Mouse (Mus musculus) neural tube, embryonic 13.5 days (tissue): ENCODE data around the gene Rasl11a. TPM values are rescaled to one million over a fixed set of nuclear protein-coding genes. Genes with fewer than 3 reads are reported as not detected.

Experiments
- ATAC-seq: fragments of 200-750 bp; cut with Nextera tagmentation; 2 replicates; pipeline ENCODE4 v1.8.0; 2017; ENCODE audit warnings: low read depth, mild to moderate bottlenecking, moderate TSS enrichment, moderate library complexity
- H3K27ac ChIP-seq: fragments of 300-500 bp; sonication (generic); replicated peaks from 2 replicates; pipeline ENCODE4 v1.5.1; 2015; ENCODE audit warnings: moderate library complexity, mild to moderate bottlenecking, inconsistent platforms
- H3K27me3 ChIP-seq: fragments of 300-500 bp; sonication (generic); 2 replicates; pipeline ENCODE4 v1.6.1; 2015; ENCODE audit warnings: mild to moderate bottlenecking, inconsistent platforms
- H3K36me3 ChIP-seq: fragments of 300-500 bp; sonication (generic); 2 replicates; pipeline ENCODE4 v1.6.1; 2015; ENCODE audit warnings: mild to moderate bottlenecking, inconsistent platforms
- H3K4me1 ChIP-seq: fragments of 300-500 bp; sonication (generic); replicated peaks from 2 replicates; pipeline ENCODE4 v1.6.1; 2015; ENCODE audit warnings: inconsistent platforms
- H3K4me2 ChIP-seq: fragments of 300-500 bp; sonication (generic); 2 replicates; pipeline ENCODE4 v1.6.1; 2015; ENCODE audit warnings: inconsistent platforms, mild to moderate bottlenecking, moderate library complexity
- H3K4me3 ChIP-seq: fragments of 300-500 bp; sonication (generic); 2 replicates; pipeline ENCODE4 v1.5.1; 2015; ENCODE audit warnings: mild to moderate bottlenecking, inconsistent platforms
- H3K9ac ChIP-seq: fragments of 300-500 bp; sonication (generic); 2 replicates; pipeline ENCODE4 v1.6.1; 2015; ENCODE audit warnings: moderate library complexity, mild to moderate bottlenecking, inconsistent platforms
- H3K9me3 ChIP-seq: fragments of 300-500 bp; sonication (generic); 2 replicates; pipeline ENCODE4 v1.6.1; 2016; ENCODE audit warnings: inconsistent platforms
- WGBS: fragments of 180-500 bp; shearing (Covaris S2); methylation state at CpG from one replicate; pipeline ENCODE4 v1.1.7; 2015; 5-methylcytosine and 5-hydroxymethylcytosine counted together
- polyA plus RNA-seq: library from polyadenylated mRNA; unstranded; fragments of >200 nt; fragmentation: Nextera tagmentation; extraction: Ambion mirVana; gene quantifications from 2 replicates; pipeline ENCODE4 v1.2.1, GENCODE M21; 2015

The Rasl11a gene
- 23.1 and 24.9 TPM in 2 replicates for polyA plus RNA-seq

GRCm38 (mm10) chr5:146844945-146845365 is at the start of gene Rasl11a:
Gene Rasl11a (plus strand): TSS chr5:146845071.
- H3K27ac ChIP-seq: peak within 1 kb of the TSS; percentile 59
- under 1% methylated on average over 38 of the region's 40 CpGs for WGBS
- H3K36me3 ChIP-seq: no peaks in the 10 kb centered on the region
- H3K4me1 ChIP-seq: peaks cover 21% of the 10 kb centered on the region
- peak within 1 kb of the TSS; percentile 96 for H3K4me2 ChIP-seq
- H3K9me3 ChIP-seq: no peaks in the 10 kb centered on the region
- ATAC-seq: peak; percentile 91
- peak within 1 kb of the TSS; percentile 57 for H3K4me3 ChIP-seq
- H3K9ac ChIP-seq: peak within 1 kb of the TSS; percentile 76
- H3K27me3 ChIP-seq: no peaks in the 10 kb centered on the region

- no peak for ATAC-seq
- Histone ChIP-seq H3K4me1 (peaks cover 33% of the 10 kb centered on the region), H3K27ac (no peak overlapping the region), H3K36me3 (no peaks in the 10 kb centered on the region), H3K9ac (no peak overlapping the region), H3K27me3 (no peaks in the 10 kb centered on the region), H3K4me2 (no peak overlapping the region), H3K4me3 (no peak overlapping the region), H3K9me3 (no peaks in the 10 kb centered on the region)
- 76% methylated on average over 13 of the region's 13 CpGs for WGBS
Observed at GRCm38 (mm10) chr5:146795728-146796127, 49.1 kb upstream of the Rasl11a start.

GRCm38 (mm10) chr5:146798031-146798430 is 46.8 kb upstream of the Rasl11a start:
- peaks cover 9% of the 10 kb centered on the region for H3K9me3 ChIP-seq
- H3K4me3 ChIP-seq: no peak overlapping the region
- no peaks in the 10 kb centered on the region for H3K27me3 ChIP-seq
- no peak overlapping the region for H3K27ac ChIP-seq
- H3K9ac ChIP-seq: no peak overlapping the region
- H3K4me1 ChIP-seq: peaks cover 10% of the 10 kb centered on the region
- 45% methylated on average over 9 of the region's 9 CpGs for whole genome bisulfite sequencing
- no peak for ATAC-seq
- H3K36me3 ChIP-seq: no peaks in the 10 kb centered on the region
- no peak overlapping the region for H3K4me2 ChIP-seq

- no peak overlapping the region for H3K9ac ChIP-seq
- no peaks in the 10 kb centered on the region for H3K4me1 ChIP-seq
- H3K9me3 ChIP-seq: peaks cover 9% of the 10 kb centered on the region
- WGBS: 80% methylated on average over 8 of the region's 8 CpGs
- H3K27ac ChIP-seq: no peak overlapping the region
- no peaks in the 10 kb centered on the region for H3K36me3 ChIP-seq
- no peak overlapping the region for H3K4me3 ChIP-seq
- H3K27me3 ChIP-seq: no peaks in the 10 kb centered on the region
- no peak overlapping the region for H3K4me2 ChIP-seq
- no peak for ATAC-seq
Observed at GRCm38 (mm10) chr5:146806004-146806430, 38.9 kb upstream of the Rasl11a start.

GRCm38 (mm10) chr5:146809951-146810350 is 34.9 kb upstream of the Rasl11a start:
- Histone ChIP-seq H3K4me3 (no peak overlapping the region), H3K27me3 (no peaks in the 10 kb centered on the region), H3K4me1 (no peaks in the 10 kb centered on the region), H3K36me3 (no peaks in the 10 kb centered on the region), H3K27ac (no peak overlapping the region), H3K9me3 (no peaks in the 10 kb centered on the region), H3K9ac (no peak overlapping the region), H3K4me2 (no peak overlapping the region)
- WGBS: 82% methylated on average over 5 of the region's 5 CpGs
- no peak for ATAC-seq

- H3K4me3 ChIP-seq: no peak overlapping the region
- H3K4me1 ChIP-seq: no peaks in the 10 kb centered on the region
- H3K9me3 ChIP-seq: no peaks in the 10 kb centered on the region
- WGBS: 90% methylated on average over 5 of the region's 5 CpGs
- no peak overlapping the region for H3K9ac ChIP-seq
- no peaks in the 10 kb centered on the region for H3K27me3 ChIP-seq
- H3K36me3 ChIP-seq: no peaks in the 10 kb centered on the region
- H3K27ac ChIP-seq: no peak overlapping the region
- H3K4me2 ChIP-seq: no peak overlapping the region
- no peak for ATAC-seq
Observed at GRCm38 (mm10) chr5:146812866-146813265, 32.0 kb upstream of the Rasl11a start.

GRCm38 (mm10) chr5:146813421-146813820 is 31.4 kb upstream of the Rasl11a start:
- H3K4me3 ChIP-seq: no peak overlapping the region
- 85% methylated on average over 4 of the region's 4 CpGs for WGBS
- H3K9ac ChIP-seq: no peak overlapping the region
- H3K27me3 ChIP-seq: no peaks in the 10 kb centered on the region
- H3K27ac ChIP-seq: no peak overlapping the region
- H3K36me3 ChIP-seq: no peaks in the 10 kb centered on the region
- H3K4me2 ChIP-seq: no peak overlapping the region
- no peak for ATAC-seq
- H3K4me1 ChIP-seq: no peaks in the 10 kb centered on the region
- no peaks in the 10 kb centered on the region for H3K9me3 ChIP-seq

- ATAC-seq: no peak
- H3K27ac ChIP-seq: no peak overlapping the region
- peaks cover 9% of the 10 kb centered on the region for H3K4me1 ChIP-seq
- H3K36me3 ChIP-seq: no peaks in the 10 kb centered on the region
- no peak overlapping the region for H3K9ac ChIP-seq
- no peaks in the 10 kb centered on the region for H3K27me3 ChIP-seq
- H3K4me3 ChIP-seq: no peak overlapping the region
- no peak overlapping the region for H3K4me2 ChIP-seq
- H3K9me3 ChIP-seq: no peaks in the 10 kb centered on the region
- WGBS: 82% methylated on average over 4 of the region's 4 CpGs
Observed at GRCm38 (mm10) chr5:146815394-146815793, 29.5 kb upstream of the Rasl11a start.

- no peaks in the 10 kb centered on the region for H3K9me3 ChIP-seq
- H3K27ac ChIP-seq: no peak overlapping the region
- H3K4me3 ChIP-seq: no peak overlapping the region
- no peak overlapping the region for H3K9ac ChIP-seq
- ATAC-seq: no peak
- H3K27me3 ChIP-seq: no peaks in the 10 kb centered on the region
- H3K4me1 ChIP-seq: peaks cover 9% of the 10 kb centered on the region
- 83% methylated on average over 8 of the region's 8 CpGs for WGBS
- H3K4me2 ChIP-seq: no peak overlapping the region
- no peaks in the 10 kb centered on the region for H3K36me3 ChIP-seq
Observed at GRCm38 (mm10) chr5:146817583-146817982, 27.3 kb upstream of the Rasl11a start.

GRCm38 (mm10) chr5:146818906-146819623 is 25.8 kb upstream of the Rasl11a start:
- peak; percentile 40; the same call in 1 of the 2 replicates for ATAC-seq
- H3K9ac ChIP-seq: no peak overlapping the region
- H3K4me2 ChIP-seq: no peak overlapping the region
- no peaks in the 10 kb centered on the region for H3K36me3 ChIP-seq
- no peak overlapping the region for H3K4me3 ChIP-seq
- WGBS: 58% methylated on average over 8 of the region's 8 CpGs
- H3K9me3 ChIP-seq: no peaks in the 10 kb centered on the region
- peaks cover 9% of the 10 kb centered on the region for H3K4me1 ChIP-seq
- peak overlapping the region; percentile 42; the same call in 1 of the 2 replicates for H3K27ac ChIP-seq
- no peaks in the 10 kb centered on the region for H3K27me3 ChIP-seq

GRCm38 (mm10) chr5:146823005-146823404 is 21.9 kb upstream of the Rasl11a start:
- Histone ChIP-seq H3K27ac (no peak overlapping the region), H3K27me3 (no peaks in the 10 kb centered on the region), H3K9me3 (no peaks in the 10 kb centered on the region), H3K4me1 (peaks cover 9% of the 10 kb centered on the region), H3K9ac (no peak overlapping the region), H3K36me3 (no peaks in the 10 kb centered on the region), H3K4me2 (no peak overlapping the region), H3K4me3 (no peak overlapping the region)
- no peak for ATAC-seq
- WGBS: 83% methylated on average over 5 of the region's 5 CpGs

GRCm38 (mm10) chr5:146829528-146829927 is 15.3 kb upstream of the Rasl11a start:
- 53% methylated on average over 8 of the region's 8 CpGs for WGBS
- no peaks in the 10 kb centered on the region for H3K9me3 ChIP-seq
- H3K27ac ChIP-seq: no peak overlapping the region
- H3K27me3 ChIP-seq: no peaks in the 10 kb centered on the region
- no peak for ATAC-seq
- H3K4me1 ChIP-seq: peaks cover 18% of the 10 kb centered on the region
- H3K9ac ChIP-seq: no peak overlapping the region
- H3K36me3 ChIP-seq: peaks cover 4% of the 10 kb centered on the region
- no peak overlapping the region for H3K4me2 ChIP-seq
- no peak overlapping the region for H3K4me3 ChIP-seq

GRCm38 (mm10) chr5:146832435-146832768 is 12.5 kb upstream of the Rasl11a start:
- 53% methylated on average over 7 of the region's 7 CpGs for WGBS
- Histone ChIP-seq H3K36me3 (peaks cover 32% of the 10 kb centered on the region), H3K9me3 (no peaks in the 10 kb centered on the region), H3K9ac (peak overlapping the region; percentile 95), H3K4me3 (peak overlapping the region; percentile 85), H3K4me2 (peak overlapping the region; percentile 89), H3K27ac (peak overlapping the region; percentile 87), H3K27me3 (no peaks in the 10 kb centered on the region), H3K4me1 (peaks cover 30% of the 10 kb centered on the region)
- ATAC-seq: no peak
